In the genomic region with DNA sequence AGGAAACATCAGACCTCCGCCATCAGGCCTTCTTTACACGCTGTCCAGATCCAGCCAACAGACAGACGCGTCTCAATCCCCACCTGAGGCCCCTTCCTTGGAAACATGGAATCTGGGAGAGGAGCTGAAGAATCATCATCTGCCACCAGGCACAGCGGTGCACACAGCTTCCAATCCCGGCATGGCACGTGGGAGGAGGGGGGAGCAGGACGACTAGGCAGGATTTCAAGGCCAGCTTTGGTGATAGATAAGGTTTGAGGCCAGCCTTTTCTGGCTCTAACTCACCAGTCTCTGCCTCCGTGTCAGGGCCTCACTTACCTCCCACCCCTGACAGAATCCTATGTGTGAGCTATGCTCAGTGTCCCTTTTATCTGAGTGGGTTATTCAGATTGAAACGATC, we compare ENCODE assay signal across 19 mouse cellular contexts. TPM values are rescaled to one million over a fixed set of nuclear protein-coding genes. Genes with fewer than 3 reads are reported as not detected.
DNase-seq lines count a peak whose midpoint lies in the region; ATAC-seq and TF ChIP-seq lines count a peak whose summit lies in the region.
"Had no signal": no experiment of that assay in that cellular context is flagged by ENCODE, and none has a peak within 500 bp of the region (broad histone marks: within the 10 kb centered on the region; RNA-seq: fewer than 3 reads in every experiment).

No protein-coding gene starts in this region.

- H3K27me3 ChIP-seq in heart, embryonic 11.5 days (ENCODE audit: control insufficient read depth, insufficient read depth, low read length) = no peaks in the 10 kb centered on the region
- H3K27me3 ChIP-seq in midbrain, embryonic 10.5 days (ENCODE audit: low read depth, poor library complexity, severe bottlenecking) = no peaks in the 10 kb centered on the region
- H3K27me3 ChIP-seq in midbrain, postnatal 0 days (ENCODE audit: insufficient read depth, low read length) = no peaks in the 10 kb centered on the region
- H3K27me3 ChIP-seq: hindbrain, embryonic 15.5 days had no signal

- no peak overlapping the region for H3K4me3 ChIP-seq in heart, embryonic 11.5 days (ENCODE audit: low read depth, low read length)
- no peak overlapping the region for H3K4me3 ChIP-seq in midbrain, embryonic 10.5 days
- no peak overlapping the region for H3K4me3 ChIP-seq in midbrain, postnatal 0 days (ENCODE audit: low read depth, low read length)
- H3K4me3 ChIP-seq: gastrocnemius, adult 2 months; hindbrain, embryonic 15.5 days; megakaryocyte, embryonic 14.5 days had no signal

- H3K4me1 ChIP-seq in heart, embryonic 11.5 days (ENCODE audit: control insufficient read depth, insufficient read depth, low read length) = peaks cover 6% of the 10 kb centered on the region; the same call in 1 of the 2 replicates
- no peaks in the 10 kb centered on the region for H3K4me1 ChIP-seq in midbrain, embryonic 10.5 days
- H3K4me1 ChIP-seq in midbrain, postnatal 0 days (ENCODE audit: insufficient read depth, low read length) = no peaks in the 10 kb centered on the region
- H3K4me1 ChIP-seq: hindbrain, embryonic 15.5 days had no signal

- H3K4me2 ChIP-seq in heart, embryonic 11.5 days = no peak overlapping the region
- H3K4me2 ChIP-seq in midbrain, postnatal 0 days (ENCODE audit: low read depth, low read length, poor library complexity, severe bottlenecking) = no peak overlapping the region
- H3K4me2 ChIP-seq: hindbrain, embryonic 15.5 days had no signal

- DNase-seq in heart, adult 18-20 months = peak; percentile 54 to 57
- DNase-seq in midbrain, embryonic 10.5 days (ENCODE audit: low spot score) = no peak
- DNase-seq in midbrain, postnatal 0 days (ENCODE audit: low spot score) = no peak
- DNase-seq in adrenal gland, adult 8-10 months = peak; percentile 72
- DNase-seq in heart, postnatal 4 days = peak; percentile 52
- DNase-seq in kidney, postnatal 10 days = no peak
- no peak for DNase-seq in cerebellum, adult 9-11 months
- DNase-seq: cerebellum, postnatal 36 days; gastrocnemius, adult 2 months; kidney, adult 11 months; kidney, postnatal 14 days; liver; liver, postnatal 0 days; lung, postnatal 14 days; thymus, adult 18-20 months had no signal

- ATAC-seq in heart, embryonic 11.5 days (replicated peaks; ENCODE audit: insufficient number of reproducible peaks, low FRiP score, low TSS enrichment) = no peak
- ATAC-seq in midbrain, postnatal 0 days (ENCODE audit: low FRiP score) = no peak
- ATAC-seq: liver, postnatal 0 days had no signal

- TF ChIP-seq CTCF in midbrain, postnatal 0 days (IDR thresholded peaks at IDR 0.05) = no peak

- H3K9me3 ChIP-seq in heart, embryonic 11.5 days (replicated peaks; ENCODE audit: control insufficient read depth, low read length) = no peaks in the 10 kb centered on the region
- no peaks in the 10 kb centered on the region for H3K9me3 ChIP-seq in midbrain, embryonic 10.5 days (replicated peaks)
- H3K9me3 ChIP-seq in midbrain, postnatal 0 days (ENCODE audit: low read length) = no peaks in the 10 kb centered on the region
- H3K9me3 ChIP-seq: hindbrain, embryonic 15.5 days; megakaryocyte, embryonic 14.5 days had no signal

- 59% methylated on average over 10 of the region's 10 CpGs for WGBS in heart, embryonic 11.5 days (ENCODE audit: insufficient replicate concordance)
- 93% methylated on average over 10 of the region's 10 CpGs for WGBS in midbrain, embryonic 10.5 days
- 71% methylated on average over 10 of the region's 10 CpGs for WGBS in midbrain, postnatal 0 days

- no peak overlapping the region; the same call in 1 of the 2 replicates for H3K9ac ChIP-seq in heart, embryonic 11.5 days (ENCODE audit: low read depth, low read length)
- H3K9ac ChIP-seq in midbrain, postnatal 0 days (replicated peaks; ENCODE audit: low read length, poor library complexity, severe bottlenecking) = no peak overlapping the region
- H3K9ac ChIP-seq: hindbrain, embryonic 15.5 days; liver, postnatal 0 days had no signal

- no peak overlapping the region for H3K27ac ChIP-seq in heart, embryonic 11.5 days (ENCODE audit: low read depth, low read length)
- H3K27ac ChIP-seq in midbrain, embryonic 10.5 days (replicated peaks) = 0 out of 2 replicates have a peak overlapping the region, but pooled peaks have one; percentile 28
- no peak overlapping the region for H3K27ac ChIP-seq in midbrain, postnatal 0 days (ENCODE audit: low read depth, low read length)
- H3K27ac ChIP-seq: gastrocnemius, adult 2 months; hindbrain, embryonic 15.5 days had no signal

- H3K36me3 ChIP-seq in heart, embryonic 11.5 days (ENCODE audit: control insufficient read depth, insufficient read depth, low read length) = no peaks in the 10 kb centered on the region
- H3K36me3 ChIP-seq in midbrain, embryonic 10.5 days = no peaks in the 10 kb centered on the region
- no peaks in the 10 kb centered on the region for H3K36me3 ChIP-seq in midbrain, postnatal 0 days (ENCODE audit: insufficient read depth, low read length)
- H3K36me3 ChIP-seq: hindbrain, embryonic 15.5 days had no signal

RNA-seq across cellular contexts. Expression of a gene that starts 19.6 kb away (rescaled TPM):
- 100 to 1,000 TPM; 176 to 206 TPM for total RNA-seq in heart, adult 18-20 months (2021)
- 0.45 and 0.66 TPM in 2 replicates for polyA plus RNA-seq in heart, embryonic 11.5 days (2014; fragmentation: Nextera tagmentation; extraction: Ambion mirVana)
- polyA plus RNA-seq in midbrain, embryonic 10.5 days (2016; fragmentation: Nextera tagmentation; extraction: Ambion mirVana) = 0.53 and 0.89 TPM in 2 replicates
- total RNA-seq in midbrain, postnatal 0 days (2014; rRNA removed) = 13.7 and 21.2 TPM in 2 replicates
- polyA plus RNA-seq in midbrain, postnatal 0 days (2015; fragmentation: Nextera tagmentation; extraction: Ambion mirVana) = 12.0 and 14.2 TPM in 2 replicates
- 1 to 10 TPM in 1 of 4 experiments, under 1 TPM in 3; 0.45 to 2.0 (median 0.61) TPM for total RNA-seq in adrenal gland, adult 8-10 months (2022)
- 10 to 100 TPM; 69.8 to 85.1 TPM for total RNA-seq in heart, postnatal 4 days (2021)
- total RNA-seq: granulocyte monocyte progenitor cell, adult 5-6 weeks had no signal

RNA-seq across cellular contexts. Expression of a gene that starts 51.9 kb away (rescaled TPM):
- total RNA-seq in heart, adult 18-20 months (2021) = 10 to 100 TPM; 72.5 to 76.3 TPM
- 40.2 and 48.3 TPM in 2 replicates for polyA plus RNA-seq in heart, embryonic 11.5 days (2014; fragmentation: Nextera tagmentation; extraction: Ambion mirVana)
- 60.8 and 67.5 TPM in 2 replicates for polyA plus RNA-seq in midbrain, embryonic 10.5 days (2016; fragmentation: Nextera tagmentation; extraction: Ambion mirVana)
- 145 and 210 TPM in 2 replicates for total RNA-seq in midbrain, postnatal 0 days (2014; rRNA removed)
- 55.9 and 78.2 TPM in 2 replicates for polyA plus RNA-seq in midbrain, postnatal 0 days (2015; fragmentation: Nextera tagmentation; extraction: Ambion mirVana)
- total RNA-seq in adrenal gland, adult 8-10 months (2022) = 10 to 100 TPM; 67.3 to 95.3 (median 84.0) TPM
- 10 to 100 TPM; 82.8 to 89.2 TPM for total RNA-seq in heart, postnatal 4 days (2021)

Comparison
In these comparisons a context has a peak if more than half of its experiments do, and no peak if none do; other contexts are left out.
1. DNase-seq: peak in heart, adult 18-20 months (2 of 2), adrenal gland, adult 8-10 months (single experiment) and heart, postnatal 4 days (single experiment); none in midbrain, embryonic 10.5 days (single experiment), midbrain, postnatal 0 days (single experiment), kidney, postnatal 10 days (single experiment) and cerebellum, adult 9-11 months (single experiment).